22 mouse cellular contexts compared by ENCODE assay signal in the genomic region with DNA sequence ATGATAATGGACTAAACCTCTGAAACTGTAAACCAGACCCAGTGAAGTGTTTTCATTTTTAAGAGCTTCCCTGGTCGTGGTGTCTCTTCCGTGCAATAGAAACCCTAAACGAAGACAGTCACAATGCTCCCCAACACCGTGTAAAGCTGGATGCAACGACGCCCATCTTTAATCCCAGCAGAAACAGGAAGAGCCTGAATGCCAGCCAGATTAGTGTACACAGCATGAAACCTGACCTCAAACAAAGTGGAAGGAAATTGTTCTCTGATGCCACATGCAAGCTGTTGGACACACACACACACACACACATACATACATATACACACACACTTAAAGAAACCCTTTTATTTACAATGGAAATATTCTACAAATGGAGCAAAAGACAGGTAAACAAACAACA. TPM values are rescaled to one million over a fixed set of nuclear protein-coding genes. Genes with fewer than 3 reads are reported as not detected.
DNase-seq lines count a peak whose midpoint lies in the region; ATAC-seq and TF ChIP-seq lines count a peak whose summit lies in the region.
"Had no signal": no experiment of that assay in that cellular context is flagged by ENCODE, and none has a peak within 500 bp of the region (broad histone marks: within the 10 kb centered on the region; RNA-seq: fewer than 3 reads in every experiment).

No protein-coding gene starts in this region.

- no peak for TF ChIP-seq EP300 in lung, postnatal 0 days (IDR thresholded peaks at IDR 0.05)

- H3K27ac ChIP-seq in embryonic facial prominence, embryonic 14.5 days (replicated peaks; ENCODE audit: low read depth, low read length), result no peak overlapping the region
- no peak overlapping the region for H3K27ac ChIP-seq in embryonic facial prominence, embryonic 10.5 days (replicated peaks)
- no peak overlapping the region for H3K27ac ChIP-seq in lung, postnatal 0 days (ENCODE audit: low read length)
- H3K27ac ChIP-seq: embryonic facial prominence, embryonic 13.5 days; forebrain, embryonic 13.5 days; gastrocnemius, adult 2 months; heart, embryonic 10.5 days; hindbrain, embryonic 10.5 days; hindbrain, embryonic 14.5 days; intestine, embryonic 15.5 days had no signal

- DNase-seq in embryonic facial prominence, embryonic 14.5 days (ENCODE audit: low spot score), result peak; percentile 45
- DNase-seq in embryonic facial prominence, embryonic 10.5 days (ENCODE audit: low spot score), result no peak
- peak; percentile 48 for DNase-seq in lung, postnatal 0 days (ENCODE audit: low spot score)
- no peak for DNase-seq in lung, adult 18-20 months
- no peak for DNase-seq in frontal cortex, postnatal 10 days (ENCODE audit: low spot score in 2 of 2)
- no peak for DNase-seq in layer of hippocampus, adult 8-10 months (ENCODE audit: low spot score in 2 of 2)
- DNase-seq: adrenal gland, adult 8-10 months; adrenal gland, postnatal 36 days; cerebellum, adult 2 months; cerebellum, postnatal 14 days; forebrain, postnatal 0 days; gastrocnemius, adult 2 months; gastrocnemius, postnatal 25 days; heart, adult 18-20 months; heart, postnatal 10 days had no signal

- 55% methylated on average over 6 of the region's 6 CpGs for WGBS in embryonic facial prominence, embryonic 14.5 days
- 73% methylated on average over 6 of the region's 6 CpGs for WGBS in embryonic facial prominence, embryonic 10.5 days
- WGBS in lung, postnatal 0 days, result 56% methylated on average over 6 of the region's 6 CpGs

- no peak for TF ChIP-seq CTCF in lung, postnatal 0 days (IDR thresholded peaks at IDR 0.05)

- H3K4me1 ChIP-seq in embryonic facial prominence, embryonic 14.5 days (ENCODE audit: control insufficient read depth, insufficient read depth, low read length), result peaks cover 12% of the 10 kb centered on the region
- H3K4me1 ChIP-seq in embryonic facial prominence, embryonic 10.5 days, result peaks cover 21% of the 10 kb centered on the region
- no peaks in the 10 kb centered on the region for H3K4me1 ChIP-seq in lung, postnatal 0 days (ENCODE audit: insufficient read depth, low read depth, low read length)
- H3K4me1 ChIP-seq: forebrain, embryonic 13.5 days had no signal

- H3K4me2 ChIP-seq in embryonic facial prominence, embryonic 14.5 days (ENCODE audit: low read depth, low read length), result no peak overlapping the region
- no peak overlapping the region for H3K4me2 ChIP-seq in lung, postnatal 0 days (replicated peaks; ENCODE audit: low read depth, low read length)
- H3K4me2 ChIP-seq: embryonic facial prominence, embryonic 13.5 days; forebrain, embryonic 13.5 days; hindbrain, embryonic 14.5 days; intestine, embryonic 15.5 days had no signal

- H3K4me3 ChIP-seq in embryonic facial prominence, embryonic 14.5 days (ENCODE audit: low read depth, low read length), result no peak overlapping the region
- no peak overlapping the region for H3K4me3 ChIP-seq in embryonic facial prominence, embryonic 10.5 days
- H3K4me3 ChIP-seq in lung, postnatal 0 days (ENCODE audit: low read depth, low read length), result no peak overlapping the region
- H3K4me3 ChIP-seq: embryonic facial prominence, embryonic 13.5 days; forebrain, embryonic 13.5 days; gastrocnemius, adult 2 months; heart, embryonic 10.5 days; hindbrain, embryonic 10.5 days; intestine, embryonic 15.5 days had no signal

- ATAC-seq in embryonic facial prominence, embryonic 14.5 days (ENCODE audit: low read depth), result peak; percentile 67; the same call in 1 of the 2 replicates
- ATAC-seq in lung, postnatal 0 days, result no peak
- peak; percentile 56 for ATAC-seq in megakaryocyte progenitor cell, adult 5-6 weeks (replicated peaks; ENCODE audit: poor library complexity)
- ATAC-seq: forebrain, embryonic 13.5 days; forebrain, postnatal 0 days; intestine, embryonic 15.5 days had no signal

- H3K36me3 ChIP-seq in embryonic facial prominence, embryonic 14.5 days (ENCODE audit: control insufficient read depth, insufficient read depth, low read length), result no peaks in the 10 kb centered on the region
- H3K36me3 ChIP-seq in embryonic facial prominence, embryonic 10.5 days (replicated peaks), result no peaks in the 10 kb centered on the region
- no peaks in the 10 kb centered on the region for H3K36me3 ChIP-seq in lung, postnatal 0 days (ENCODE audit: insufficient read depth, low read length)
- H3K36me3 ChIP-seq: embryonic facial prominence, embryonic 13.5 days; heart, embryonic 10.5 days; hindbrain, embryonic 10.5 days; intestine, embryonic 15.5 days had no signal

- no peaks in the 10 kb centered on the region for H3K9me3 ChIP-seq in embryonic facial prominence, embryonic 14.5 days (ENCODE audit: control insufficient read depth, low read length)
- H3K9me3 ChIP-seq in embryonic facial prominence, embryonic 10.5 days, result no peaks in the 10 kb centered on the region
- no peaks in the 10 kb centered on the region for H3K9me3 ChIP-seq in lung, postnatal 0 days (ENCODE audit: low read length)
- H3K9me3 ChIP-seq: embryonic facial prominence, embryonic 13.5 days; forebrain, embryonic 13.5 days; heart, embryonic 10.5 days; hindbrain, embryonic 10.5 days; intestine, embryonic 15.5 days had no signal

- no peaks in the 10 kb centered on the region for H3K27me3 ChIP-seq in embryonic facial prominence, embryonic 14.5 days (replicated peaks; ENCODE audit: control insufficient read depth, insufficient read depth, low read length)
- no peaks in the 10 kb centered on the region for H3K27me3 ChIP-seq in embryonic facial prominence, embryonic 10.5 days (replicated peaks; ENCODE audit: low read depth, poor library complexity, severe bottlenecking)
- no peaks in the 10 kb centered on the region for H3K27me3 ChIP-seq in lung, postnatal 0 days (replicated peaks; ENCODE audit: insufficient read depth, low read length)
- H3K27me3 ChIP-seq: embryonic facial prominence, embryonic 13.5 days; forebrain, embryonic 13.5 days; intestine, embryonic 15.5 days had no signal

- no peak overlapping the region for H3K9ac ChIP-seq in embryonic facial prominence, embryonic 14.5 days (ENCODE audit: low read depth, low read length)
- no peak overlapping the region for H3K9ac ChIP-seq in lung, postnatal 0 days (replicated peaks; ENCODE audit: low read depth)
- H3K9ac ChIP-seq: embryonic facial prominence, embryonic 13.5 days; forebrain, embryonic 13.5 days; forebrain, postnatal 0 days; hindbrain, embryonic 14.5 days; intestine, embryonic 15.5 days had no signal

RNA-seq across cellular contexts. Expression of a gene that starts 19.0 kb away (rescaled TPM):
- 70.2 and 78.7 TPM in 2 replicates for polyA plus RNA-seq in embryonic facial prominence, embryonic 14.5 days (2014; fragmentation: Nextera tagmentation; extraction: Ambion mirVana)
- polyA plus RNA-seq in embryonic facial prominence, embryonic 10.5 days (2016; fragmentation: Nextera tagmentation; extraction: Ambion mirVana), result 87.6 and 100 TPM in 2 replicates
- polyA plus RNA-seq in lung, postnatal 0 days (2015; fragmentation: Nextera tagmentation; extraction: Ambion mirVana), result 55.5 and 58.3 TPM in 2 replicates
- 90.2 and 92.6 TPM in 2 replicates for total RNA-seq in megakaryocyte progenitor cell, adult 5-6 weeks (2015)
- 46.8 and 58.6 TPM in 2 replicates for total RNA-seq in megakaryocyte progenitor cell, adult 5-6 weeks (2017)
- total RNA-seq in layer of hippocampus, adult 8-10 months (2022), result 10 to 100 TPM; 48.0 to 48.9 (median 48.6) TPM

RNA-seq across cellular contexts. Expression of a gene that starts 51.5 kb away (rescaled TPM):
- polyA plus RNA-seq in embryonic facial prominence, embryonic 14.5 days (2014; fragmentation: Nextera tagmentation; extraction: Ambion mirVana), result 13.5 and 21.7 TPM in 2 replicates
- polyA plus RNA-seq in embryonic facial prominence, embryonic 10.5 days (2016; fragmentation: Nextera tagmentation; extraction: Ambion mirVana), result 0.47 and 0.61 TPM in 2 replicates
- polyA plus RNA-seq in lung, postnatal 0 days (2015; fragmentation: Nextera tagmentation; extraction: Ambion mirVana), result 33.8 and 49.4 TPM in 2 replicates
- total RNA-seq in megakaryocyte progenitor cell, adult 5-6 weeks (2015), result 184 and 191 TPM in 2 replicates
- 174 and 180 TPM in 2 replicates for total RNA-seq in megakaryocyte progenitor cell, adult 5-6 weeks (2017)
- 10 to 100 TPM; 55.1 to 62.5 (median 56.6) TPM for total RNA-seq in layer of hippocampus, adult 8-10 months (2022)

Comparison
In these comparisons a context has a peak if more than half of its experiments do, and no peak if none do; other contexts are left out.
1. DNase-seq: peak in embryonic facial prominence, embryonic 14.5 days (single experiment) and lung, postnatal 0 days (single experiment); none in embryonic facial prominence, embryonic 10.5 days (single experiment), lung, adult 18-20 months (0 of 2), frontal cortex, postnatal 10 days (0 of 2) and layer of hippocampus, adult 8-10 months (0 of 2).